Mouse (Mus musculus) spleen, embryonic (tissue): ENCODE results near the gene Pcyt2.

Source experiments
- CTCF ChIA-PET: fragments of 350-600 bp; sonication (Branson Sonifier 250); formaldehyde crosslinking; loops from one replicate; lab custom pipeline; 2022; lab: Charles Lee

Pcyt2 gene

GRCm38 (mm10) chr11:120617519-120618112 lies at the start of gene Pcyt2:
Gene Pcyt2, minus strand, starts transcription at chr11:120617936.
- CTCF ChIA-PET, result no interaction called here

DNA sequence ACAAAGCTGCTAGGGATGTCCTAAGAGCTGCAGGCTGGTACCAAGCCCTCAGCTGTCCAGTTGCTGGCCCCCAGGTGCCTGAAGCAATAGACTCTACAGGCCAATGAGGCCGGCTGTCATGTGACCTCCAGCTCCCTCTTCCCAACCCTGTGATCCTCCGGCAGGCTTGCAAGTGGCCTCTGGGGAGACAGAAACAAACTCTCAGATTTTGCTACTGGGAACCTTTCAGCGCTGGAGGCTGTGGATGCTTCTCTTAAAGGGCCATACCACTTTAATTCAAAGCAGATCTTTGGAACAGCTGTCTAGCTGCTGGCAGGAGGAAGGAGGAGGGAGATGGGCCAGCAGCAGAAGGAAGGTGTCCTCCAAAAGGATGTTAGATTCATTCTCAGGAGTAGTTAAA lies 48.9 kb upstream of the Pcyt2 start:
- CTCF ChIA-PET, result no interaction called here

GRCm38 (mm10) chr11:120665406-120665805 lies 47.7 kb upstream of the Pcyt2 start:
- CTCF ChIA-PET, result interaction anchor here (1.4 kb wide), 1 partner anchor 22 kb away, joined by 3 read pairs; no protein-coding TSS in a partner anchor

DNA sequence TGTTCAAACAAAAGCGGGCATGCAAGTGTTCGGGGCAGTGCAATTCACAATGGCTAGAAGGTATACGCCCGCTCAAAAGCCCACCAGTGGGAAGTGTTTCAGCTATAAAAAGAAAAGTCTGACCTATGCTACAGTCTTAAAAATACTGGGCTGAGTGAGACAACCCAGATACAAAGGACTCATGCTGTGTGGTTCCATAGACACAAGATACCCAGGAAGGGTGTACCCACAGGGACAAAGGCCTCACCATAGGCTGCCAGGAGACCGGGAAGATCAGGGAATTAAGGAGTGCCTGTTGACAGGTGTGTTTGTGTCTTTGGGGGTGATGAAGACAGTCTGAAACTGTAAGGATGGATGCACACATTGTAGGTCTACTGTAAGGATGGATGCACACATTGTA lies 46.0 kb upstream of the Pcyt2 start:
- CTCF ChIA-PET, result no interaction called here

DNA sequence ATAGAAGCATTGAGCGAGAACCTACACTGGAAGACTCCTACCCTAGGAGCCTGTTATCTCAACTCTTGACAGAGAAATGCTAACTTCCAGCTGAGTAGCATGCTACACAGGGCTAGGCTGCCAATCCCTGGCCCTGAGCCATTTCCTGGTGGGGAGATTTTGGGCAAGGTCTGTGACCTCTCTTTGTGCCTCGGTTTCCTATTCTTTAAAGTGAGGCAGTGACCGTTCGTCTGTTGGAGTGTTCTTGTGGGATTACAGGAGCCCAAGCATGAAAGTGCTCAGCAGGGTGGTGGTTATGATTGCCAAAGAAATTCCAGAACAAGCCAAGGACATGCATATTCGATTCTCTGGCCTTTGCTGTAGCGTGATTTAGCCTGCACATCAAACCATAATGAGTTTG lies 45.0 kb upstream of the Pcyt2 start:
- CTCF ChIA-PET, result no interaction called here

DNA sequence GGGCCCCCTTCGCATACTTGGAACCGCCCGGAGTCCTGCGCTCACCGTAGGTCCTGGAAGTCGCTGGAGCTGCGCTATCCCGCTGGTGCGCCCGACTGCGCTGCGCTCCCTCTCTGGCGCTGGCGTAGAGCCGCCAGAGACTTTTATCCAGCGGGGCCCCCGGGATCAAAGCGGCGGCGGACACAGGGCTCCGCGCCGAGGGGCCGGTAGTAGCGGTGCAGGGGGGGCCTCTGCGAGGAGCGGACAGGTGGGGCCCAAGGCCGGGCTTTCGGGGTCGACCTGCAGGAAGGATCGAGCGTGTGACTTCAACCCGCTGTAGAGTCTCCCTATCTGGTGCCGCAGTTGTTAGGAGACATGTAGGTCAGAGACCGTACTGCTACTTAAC lies 43.3 kb upstream of the Pcyt2 start, which contains the start of gene Notum:
Notum (minus strand) TSS at position 100 of the 385 bp plus-strand sequence.
- CTCF ChIA-PET, result no interaction called here

GRCm38 (mm10) chr11:120660301-120661075 lies 42.8 kb upstream of the Pcyt2 start:
- CTCF ChIA-PET, result interaction anchor here (1.0 kb wide), 1 partner anchor 14 kb away, joined by 4 read pairs; no protein-coding TSS in a partner anchor

DNA sequence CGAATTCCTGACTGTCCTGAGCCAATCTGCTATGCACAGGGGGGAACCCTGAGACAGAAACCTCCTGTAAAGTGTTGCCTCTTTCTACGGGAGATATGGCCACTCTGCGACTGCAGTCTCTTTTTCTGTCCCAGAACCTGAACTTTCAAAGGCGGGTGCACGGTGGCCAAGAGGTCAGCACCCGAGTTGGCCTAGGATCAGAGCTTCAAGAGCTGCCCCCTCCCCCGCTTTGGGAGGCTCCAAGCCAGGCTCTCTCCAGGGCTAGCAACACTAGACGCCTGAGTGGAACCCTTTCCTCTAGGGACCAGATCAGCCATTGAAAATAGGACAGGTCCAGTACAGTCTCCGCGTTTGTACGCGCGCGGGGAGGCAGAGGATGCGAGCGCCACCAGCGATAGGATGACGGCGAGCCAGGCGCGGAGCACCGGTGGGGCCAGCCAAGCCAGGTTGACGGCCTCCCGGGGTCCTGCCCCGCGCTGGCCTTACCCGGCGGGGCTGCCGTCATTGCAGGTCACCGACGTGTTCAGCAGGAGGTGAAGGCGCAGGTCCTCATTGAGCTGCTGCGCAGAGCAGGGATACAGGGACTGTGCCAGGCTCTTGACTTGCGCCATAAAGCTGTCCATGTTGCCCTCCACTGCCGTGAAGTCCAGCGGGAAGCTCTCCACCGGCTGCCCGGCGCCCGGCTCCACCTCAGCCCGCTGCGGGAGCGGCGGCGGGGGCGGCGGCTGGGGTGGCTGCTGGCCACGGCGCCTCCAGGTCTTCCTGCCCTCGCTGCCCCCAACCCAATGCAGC lies 42.0 kb upstream of the Pcyt2 start:
- CTCF ChIA-PET, result interaction anchor here (0.6 to 1.5 kb wide), 4 partner anchors 15 to 68 kb away, joined by 3 to 4 read pairs (median 4); no protein-coding TSS in a partner anchor

DNA sequence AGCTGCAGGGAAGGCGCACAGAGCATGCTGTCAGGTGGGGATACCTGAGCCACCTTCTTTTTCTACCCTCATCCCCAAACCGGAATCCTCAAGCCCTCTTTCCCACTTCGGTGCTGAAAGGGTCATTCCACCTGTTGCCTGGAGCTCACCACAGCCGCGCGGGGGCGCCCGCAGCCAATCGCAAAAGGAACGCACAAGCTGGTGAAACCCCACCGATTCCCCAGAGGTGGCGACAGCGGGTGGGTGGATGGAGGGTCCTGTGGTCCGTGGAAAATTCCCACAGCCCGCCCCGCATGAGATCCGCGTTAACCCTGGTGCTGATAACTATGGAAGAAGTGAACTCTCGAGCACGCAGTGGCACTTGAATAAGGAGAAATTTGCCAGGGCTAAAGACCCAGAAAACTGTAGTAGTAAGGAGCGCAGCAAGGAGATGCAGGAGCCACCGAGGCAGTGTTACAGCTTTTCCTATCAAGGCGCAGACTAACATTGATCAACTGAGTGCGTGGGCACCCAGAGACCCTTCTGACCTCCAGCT lies 41.2 kb upstream of the Pcyt2 start:
- CTCF ChIA-PET, result interaction anchor here (0.6 to 1.5 kb wide), 3 partner anchors 20 to 69 kb away, joined by 3 to 4 read pairs (median 3); no protein-coding TSS in a partner anchor

GRCm38 (mm10) chr11:120657301-120657700 lies 39.6 kb upstream of the Pcyt2 start:
- CTCF ChIA-PET, result no interaction called here

- CTCF ChIA-PET, result no interaction called here
These were observed 37.0 kb upstream of the Pcyt2 start for GRCm38 (mm10) chr11:120654741-120655140.

GRCm38 (mm10) chr11:120651872-120652271 lies 34.1 kb upstream of the Pcyt2 start:
- CTCF ChIA-PET, result no interaction called here

DNA sequence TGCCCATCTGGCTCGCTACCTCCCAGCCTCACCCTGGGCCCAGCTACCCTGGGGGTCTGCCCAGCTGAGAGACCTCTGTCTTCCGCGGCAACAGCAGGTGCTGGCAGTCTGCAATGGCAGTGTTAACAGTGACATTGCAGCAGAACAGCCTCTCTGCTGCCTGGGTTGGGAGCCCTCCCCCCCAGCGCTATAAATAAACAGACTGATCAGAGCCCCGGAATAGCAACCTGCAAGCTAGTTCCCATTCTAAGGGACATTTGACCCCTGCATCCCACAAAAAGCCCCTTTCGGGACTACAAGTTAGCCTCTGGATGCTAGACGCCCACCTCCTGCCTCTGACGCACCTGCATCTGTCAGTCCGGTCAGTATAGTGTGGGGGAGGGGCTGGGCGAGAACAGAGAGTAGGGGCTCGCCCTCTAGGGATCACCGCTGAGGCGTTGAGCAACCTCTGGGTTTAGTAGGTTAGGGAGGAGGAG lies 30.3 kb upstream of the Pcyt2 start, which contains the start of gene Myadml2:
Myadml2 (minus strand) TSS at position 158 of the 476 bp plus-strand sequence.
- CTCF ChIA-PET, result no interaction called here

DNA sequence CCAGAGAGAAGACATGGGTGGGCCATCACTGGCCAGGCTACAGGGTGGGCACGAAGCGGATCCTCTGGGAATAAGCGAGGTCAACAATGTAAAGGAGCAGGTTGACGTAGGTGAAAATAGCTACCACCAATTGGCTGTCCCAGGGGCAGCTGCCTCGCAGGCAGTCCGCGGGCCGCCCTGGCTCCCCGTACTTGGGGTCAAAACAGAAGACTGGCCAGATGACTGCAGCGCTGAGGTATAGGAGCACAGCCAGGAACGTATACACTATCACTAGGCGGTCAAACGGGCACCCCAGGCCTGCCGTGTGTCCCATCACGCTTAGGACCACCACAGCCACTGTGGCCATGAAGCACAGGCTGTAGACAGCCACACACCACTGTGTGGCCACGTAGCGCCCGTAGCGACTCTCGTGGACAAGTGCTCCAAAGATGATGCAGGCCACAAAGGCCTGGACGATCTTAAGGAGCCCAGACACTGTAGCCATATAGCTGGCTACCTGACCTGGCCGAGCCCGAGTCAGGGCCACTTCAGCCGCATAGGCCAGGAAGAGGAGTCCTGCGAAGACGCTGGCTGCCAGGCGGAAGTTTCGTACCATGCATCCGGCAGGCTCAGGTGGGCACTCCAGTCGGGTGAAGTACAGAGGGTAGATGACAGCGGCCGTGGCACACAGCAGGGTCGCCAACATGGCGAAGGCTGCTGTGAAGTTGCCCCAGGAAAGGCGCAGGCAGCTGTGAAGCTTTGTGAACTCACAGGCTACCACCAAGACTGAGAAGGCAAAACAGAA lies 29.5 kb upstream of the Pcyt2 start:
- CTCF ChIA-PET, result no interaction called here

- CTCF ChIA-PET, result interaction anchor here (0.9 kb wide), 1 partner anchor 22 kb away, joined by 3 read pairs; no protein-coding TSS in a partner anchor
These were observed 25.9 kb upstream of the Pcyt2 start, which contains the start of gene Pycr1 for GRCm38 (mm10) chr11:120643601-120643987. Gene Pycr1, minus strand, starts transcription at chr11:120643769.

DNA sequence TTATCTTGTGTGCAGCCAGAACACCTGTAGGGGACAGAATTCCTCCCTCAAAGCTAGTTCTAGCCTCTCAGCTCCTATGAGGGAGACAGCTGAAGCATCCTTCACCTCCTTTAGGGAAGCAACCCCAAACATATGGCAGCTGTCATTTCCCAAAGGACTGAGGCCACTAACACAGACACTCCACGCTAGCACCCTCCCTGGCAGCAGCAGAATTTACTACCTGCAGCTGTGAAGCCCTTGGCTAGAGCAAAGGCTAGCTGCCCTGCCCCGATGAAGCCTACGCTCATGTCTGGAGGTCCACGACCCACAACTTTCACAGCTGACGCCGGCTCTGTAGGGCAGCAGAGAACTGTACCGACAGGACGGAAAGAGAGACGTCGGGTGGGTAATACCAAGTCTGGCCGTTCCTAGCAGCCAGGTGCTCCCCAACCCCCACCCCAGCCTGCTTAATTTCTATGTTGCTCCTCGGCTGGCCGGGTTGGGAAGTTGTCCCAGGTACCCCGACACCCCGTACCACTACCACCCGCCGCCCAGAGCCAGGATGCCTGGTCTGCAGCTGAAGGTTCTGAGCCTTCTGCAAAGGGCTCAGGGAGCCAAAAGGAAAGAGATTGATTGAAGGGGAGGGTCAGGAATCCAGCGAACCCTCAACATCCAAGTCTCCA lies 25.3 kb upstream of the Pcyt2 start:
- CTCF ChIA-PET, result interaction anchor here (0.9 kb wide), 1 partner anchor 22 kb away, joined by 3 read pairs; no protein-coding TSS in a partner anchor

GRCm38 (mm10) chr11:120641869-120642268 lies 24.1 kb upstream of the Pcyt2 start:
- CTCF ChIA-PET, result no interaction called here

- CTCF ChIA-PET, result no interaction called here
These were observed 23.5 kb upstream of the Pcyt2 start for GRCm38 (mm10) chr11:120641255-120641654.

DNA sequence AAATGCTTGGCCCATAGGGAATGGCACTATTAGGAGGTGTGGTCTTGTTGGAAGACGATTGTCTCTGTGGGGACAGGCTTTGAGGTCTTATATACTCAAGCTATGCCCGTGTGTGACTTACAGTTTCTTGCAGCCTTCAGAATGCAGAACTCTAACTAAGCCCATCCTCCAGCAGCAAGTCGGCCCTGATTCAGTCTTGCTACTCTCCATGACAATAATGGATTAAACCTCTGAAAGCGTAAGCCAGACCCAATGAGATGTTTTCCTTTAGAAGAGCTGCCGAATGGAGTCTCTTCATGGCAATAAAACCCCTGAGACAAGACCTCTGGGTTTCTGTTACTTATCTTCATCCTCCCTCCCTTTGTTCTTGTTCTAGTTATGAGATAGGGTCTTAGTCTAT lies 17.1 kb upstream of the Pcyt2 start:
- CTCF ChIA-PET, result no interaction called here
